21 mouse cellular contexts compared by ENCODE assay signal in the genomic region with DNA sequence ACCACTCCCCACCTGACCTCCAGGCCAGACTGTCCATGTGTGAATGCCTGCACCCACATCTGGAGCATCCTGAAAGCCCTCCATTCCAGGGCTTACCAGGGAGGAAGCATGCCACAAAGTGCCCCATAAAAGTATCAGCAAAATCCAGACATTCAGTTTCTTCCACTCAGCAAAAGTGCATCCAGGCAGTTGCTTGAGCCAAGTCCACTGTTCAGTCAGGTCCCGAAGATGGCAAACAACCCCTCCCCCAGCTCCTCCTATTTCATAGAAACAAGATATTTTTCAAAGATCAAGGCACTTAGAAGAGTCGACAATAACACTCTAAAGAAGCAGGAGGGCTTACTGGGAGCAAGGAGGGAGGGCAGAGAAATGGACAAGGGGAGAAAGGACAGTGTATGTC. TPM values are rescaled to one million over a fixed set of nuclear protein-coding genes. Genes with fewer than 3 reads are reported as not detected.
DNase-seq lines count a peak whose midpoint lies in the region; ATAC-seq lines count a peak whose summit lies in the region.
"Had no signal": no experiment of that assay in that cellular context is flagged by ENCODE, and none has a peak within 500 bp of the region (broad histone marks: within the 10 kb centered on the region; RNA-seq: fewer than 3 reads in every experiment).

No protein-coding gene starts in this region.

- H3K4me1 ChIP-seq in limb, embryonic 12.5 days (replicated peaks), result peaks cover 20% of the 10 kb centered on the region
- H3K4me1 ChIP-seq in limb, embryonic 10.5 days, result peaks cover 23% of the 10 kb centered on the region
- peaks cover 25% of the 10 kb centered on the region for H3K4me1 ChIP-seq in embryonic facial prominence, embryonic 13.5 days
- peaks cover 29% of the 10 kb centered on the region for H3K4me1 ChIP-seq in neural tube, embryonic 13.5 days (replicated peaks)
- H3K4me1 ChIP-seq in forebrain, embryonic 12.5 days, result peaks cover 18% of the 10 kb centered on the region

- peaks cover 55% of the 10 kb centered on the region for H3K36me3 ChIP-seq in limb, embryonic 12.5 days
- H3K36me3 ChIP-seq in limb, embryonic 10.5 days, result peaks cover 63% of the 10 kb centered on the region
- peaks cover 56% of the 10 kb centered on the region for H3K36me3 ChIP-seq in embryonic facial prominence, embryonic 13.5 days
- peaks cover 59% of the 10 kb centered on the region for H3K36me3 ChIP-seq in neural tube, embryonic 13.5 days
- H3K36me3 ChIP-seq in forebrain, embryonic 12.5 days (replicated peaks), result peaks cover 54% of the 10 kb centered on the region

- ATAC-seq in limb, embryonic 12.5 days (ENCODE audit: insufficient number of reproducible peaks, insufficient read depth, low FRiP score, low TSS enrichment, low read depth), result no peak
- ATAC-seq in embryonic facial prominence, embryonic 13.5 days (ENCODE audit: insufficient number of reproducible peaks, insufficient read depth, low FRiP score, low TSS enrichment, low read depth), result no peak
- no peak for ATAC-seq in neural tube, embryonic 13.5 days (ENCODE audit: low read depth)
- no peak for ATAC-seq in forebrain, embryonic 12.5 days (ENCODE audit: low FRiP score)
- ATAC-seq: forebrain, embryonic 16.5 days; inflammation-experienced regulatory T-cells, adult 6 months; lung, postnatal 0 days had no signal

- no peaks in the 10 kb centered on the region for H3K9me3 ChIP-seq in limb, embryonic 12.5 days
- H3K9me3 ChIP-seq in limb, embryonic 10.5 days (replicated peaks), result no peaks in the 10 kb centered on the region
- H3K9me3 ChIP-seq in embryonic facial prominence, embryonic 13.5 days, result no peaks in the 10 kb centered on the region
- H3K9me3 ChIP-seq in neural tube, embryonic 13.5 days, result no peaks in the 10 kb centered on the region
- no peaks in the 10 kb centered on the region for H3K9me3 ChIP-seq in forebrain, embryonic 12.5 days
- H3K9me3 ChIP-seq: midbrain, embryonic 12.5 days; stomach, embryonic 15.5 days had no signal

- H3K4me2 ChIP-seq in limb, embryonic 12.5 days, result no peak overlapping the region
- no peak overlapping the region for H3K4me2 ChIP-seq in embryonic facial prominence, embryonic 13.5 days
- no peak overlapping the region for H3K4me2 ChIP-seq in neural tube, embryonic 13.5 days
- no peak overlapping the region for H3K4me2 ChIP-seq in forebrain, embryonic 12.5 days
- H3K4me2 ChIP-seq: heart, embryonic 11.5 days; midbrain, embryonic 12.5 days; stomach, embryonic 15.5 days had no signal

- H3K27ac ChIP-seq in limb, embryonic 12.5 days, result no peak overlapping the region
- H3K27ac ChIP-seq in limb, embryonic 10.5 days, result no peak overlapping the region
- 0 out of 2 replicates have a peak overlapping the region, but pooled peaks have one; percentile 22 for H3K27ac ChIP-seq in embryonic facial prominence, embryonic 13.5 days
- no peak overlapping the region; the same call in 1 of the 2 replicates for H3K27ac ChIP-seq in neural tube, embryonic 13.5 days (replicated peaks)
- no peak overlapping the region for H3K27ac ChIP-seq in forebrain, embryonic 12.5 days
- H3K27ac ChIP-seq: liver, embryonic 14.5 days; midbrain, embryonic 12.5 days; stomach, embryonic 15.5 days had no signal

- no peak overlapping the region for H3K4me3 ChIP-seq in limb, embryonic 12.5 days (replicated peaks)
- H3K4me3 ChIP-seq in limb, embryonic 10.5 days, result no peak overlapping the region
- H3K4me3 ChIP-seq in embryonic facial prominence, embryonic 13.5 days, result no peak overlapping the region
- no peak overlapping the region for H3K4me3 ChIP-seq in neural tube, embryonic 13.5 days
- H3K4me3 ChIP-seq in forebrain, embryonic 12.5 days (replicated peaks), result no peak overlapping the region
- H3K4me3 ChIP-seq: midbrain, embryonic 12.5 days; stomach, embryonic 15.5 days had no signal

- peak; percentile 53 for DNase-seq in kidney, adult 9 months
- DNase-seq in kidney, postnatal 4 days, result no peak
- DNase-seq in limb, embryonic 10.5 days (ENCODE audit: low spot score), result no peak
- DNase-seq: adrenal gland, adult 2 months; B cell, adult 2 months; cerebellum, adult 2 months; heart, postnatal 10 days; layer of hippocampus, postnatal 36 days; right cerebral cortex, postnatal 25 days; thymus, adult 2 months had no signal

- H3K27me3 ChIP-seq in limb, embryonic 12.5 days, result no peaks in the 10 kb centered on the region
- no peaks in the 10 kb centered on the region for H3K27me3 ChIP-seq in limb, embryonic 10.5 days (ENCODE audit: low read depth, poor library complexity, severe bottlenecking)
- H3K27me3 ChIP-seq in embryonic facial prominence, embryonic 13.5 days, result no peaks in the 10 kb centered on the region
- H3K27me3 ChIP-seq in neural tube, embryonic 13.5 days, result no peaks in the 10 kb centered on the region
- no peaks in the 10 kb centered on the region for H3K27me3 ChIP-seq in forebrain, embryonic 12.5 days
- H3K27me3 ChIP-seq: midbrain, embryonic 12.5 days; stomach, embryonic 15.5 days had no signal

- H3K9ac ChIP-seq in limb, embryonic 12.5 days (replicated peaks), result 0 out of 2 replicates have a peak overlapping the region, but pooled peaks have one; percentile 18
- H3K9ac ChIP-seq in embryonic facial prominence, embryonic 13.5 days, result no peak overlapping the region
- H3K9ac ChIP-seq in neural tube, embryonic 13.5 days, result 0 out of 2 replicates have a peak overlapping the region, but pooled peaks have one; percentile 8
- H3K9ac ChIP-seq in forebrain, embryonic 12.5 days, result no peak overlapping the region
- H3K9ac ChIP-seq: liver, embryonic 14.5 days; midbrain, embryonic 12.5 days; stomach, embryonic 15.5 days had no signal

- WGBS in limb, embryonic 12.5 days, result 69% methylated on average over 2 of the region's 2 CpGs
- WGBS in limb, embryonic 10.5 days, result 74% methylated on average over 2 of the region's 2 CpGs
- WGBS in embryonic facial prominence, embryonic 13.5 days, result 29% methylated on average over 2 of the region's 2 CpGs
- WGBS in neural tube, embryonic 13.5 days, result 70% methylated on average over 2 of the region's 2 CpGs
- WGBS in forebrain, embryonic 12.5 days, result 77% methylated on average over 2 of the region's 2 CpGs

RNA-seq across cellular contexts. Expression of a gene that starts 3.0 kb away (rescaled TPM):
- 150 and 166 TPM in 2 replicates for polyA plus RNA-seq in limb, embryonic 12.5 days (2016; fragmentation: Nextera tagmentation; extraction: Ambion mirVana)
- polyA plus RNA-seq in limb, embryonic 10.5 days (2016; fragmentation: Nextera tagmentation; extraction: Ambion mirVana), result 91.4 and 122 TPM in 2 replicates
- polyA plus RNA-seq in embryonic facial prominence, embryonic 13.5 days (2015; fragmentation: Nextera tagmentation; extraction: Ambion mirVana), result 161 and 165 TPM in 2 replicates
- 188 and 221 TPM in 2 replicates for polyA plus RNA-seq in neural tube, embryonic 13.5 days (2015; fragmentation: Nextera tagmentation; extraction: Ambion mirVana)
- polyA plus RNA-seq in forebrain, embryonic 12.5 days (2016; fragmentation: Nextera tagmentation; extraction: Ambion mirVana), result 170 and 172 TPM in 2 replicates

RNA-seq across cellular contexts. Expression of a gene that starts 8.6 kb away (rescaled TPM):
- polyA plus RNA-seq in limb, embryonic 12.5 days (2016; fragmentation: Nextera tagmentation; extraction: Ambion mirVana), result 67.5 and 74.1 TPM in 2 replicates
- 25.8 and 36.3 TPM in 2 replicates for polyA plus RNA-seq in limb, embryonic 10.5 days (2016; fragmentation: Nextera tagmentation; extraction: Ambion mirVana)
- polyA plus RNA-seq in embryonic facial prominence, embryonic 13.5 days (2015; fragmentation: Nextera tagmentation; extraction: Ambion mirVana), result 117 and 130 TPM in 2 replicates
- polyA plus RNA-seq in neural tube, embryonic 13.5 days (2015; fragmentation: Nextera tagmentation; extraction: Ambion mirVana), result 38.1 and 42.0 TPM in 2 replicates
- polyA plus RNA-seq in forebrain, embryonic 12.5 days (2016; fragmentation: Nextera tagmentation; extraction: Ambion mirVana), result 32.3 and 36.4 TPM in 2 replicates

RNA-seq across cellular contexts. Expression of a gene that starts 12.9 kb away (rescaled TPM):
- polyA plus RNA-seq in limb, embryonic 12.5 days (2016; fragmentation: Nextera tagmentation; extraction: Ambion mirVana), result 27.3 and 28.0 TPM in 2 replicates
- polyA plus RNA-seq in limb, embryonic 10.5 days (2016; fragmentation: Nextera tagmentation; extraction: Ambion mirVana), result 25.0 and 27.8 TPM in 2 replicates
- polyA plus RNA-seq in embryonic facial prominence, embryonic 13.5 days (2015; fragmentation: Nextera tagmentation; extraction: Ambion mirVana), result 28.1 and 30.8 TPM in 2 replicates
- polyA plus RNA-seq in neural tube, embryonic 13.5 days (2015; fragmentation: Nextera tagmentation; extraction: Ambion mirVana), result 20.2 and 20.7 TPM in 2 replicates
- 19.4 and 20.2 TPM in 2 replicates for polyA plus RNA-seq in forebrain, embryonic 12.5 days (2016; fragmentation: Nextera tagmentation; extraction: Ambion mirVana)

RNA-seq across cellular contexts. Expression of a gene that starts 18.0 kb away (rescaled TPM):
- 3.4 and 3.5 TPM in 2 replicates for polyA plus RNA-seq in limb, embryonic 12.5 days (2016; fragmentation: Nextera tagmentation; extraction: Ambion mirVana)
- 3.4 and 4.1 TPM in 2 replicates for polyA plus RNA-seq in limb, embryonic 10.5 days (2016; fragmentation: Nextera tagmentation; extraction: Ambion mirVana)
- 1.3 and 2.0 TPM in 2 replicates for polyA plus RNA-seq in embryonic facial prominence, embryonic 13.5 days (2015; fragmentation: Nextera tagmentation; extraction: Ambion mirVana)
- 0.83 and 0.93 TPM in 2 replicates for polyA plus RNA-seq in neural tube, embryonic 13.5 days (2015; fragmentation: Nextera tagmentation; extraction: Ambion mirVana)
- 0.86 and 2.2 TPM in 2 replicates for polyA plus RNA-seq in forebrain, embryonic 12.5 days (2016; fragmentation: Nextera tagmentation; extraction: Ambion mirVana)

RNA-seq across cellular contexts. Expression of a gene that starts 33.5 kb away (rescaled TPM):
- polyA plus RNA-seq in limb, embryonic 12.5 days (2016; fragmentation: Nextera tagmentation; extraction: Ambion mirVana), result 4.3 and 5.0 TPM in 2 replicates
- 2.8 and 3.4 TPM in 2 replicates for polyA plus RNA-seq in limb, embryonic 10.5 days (2016; fragmentation: Nextera tagmentation; extraction: Ambion mirVana)
- polyA plus RNA-seq in embryonic facial prominence, embryonic 13.5 days (2015; fragmentation: Nextera tagmentation; extraction: Ambion mirVana), result 8.9 and 9.0 TPM in 2 replicates
- polyA plus RNA-seq in neural tube, embryonic 13.5 days (2015; fragmentation: Nextera tagmentation; extraction: Ambion mirVana), result 45.0 and 45.1 TPM in 2 replicates
- 13.3 and 14.7 TPM in 2 replicates for polyA plus RNA-seq in forebrain, embryonic 12.5 days (2016; fragmentation: Nextera tagmentation; extraction: Ambion mirVana)

Comparison
In these comparisons a context has a peak if more than half of its experiments do, and no peak if none do; other contexts are left out.
1. H3K9ac ChIP-seq: peak in limb, embryonic 12.5 days (single experiment) and neural tube, embryonic 13.5 days (single experiment); none in embryonic facial prominence, embryonic 13.5 days (single experiment) and forebrain, embryonic 12.5 days (single experiment).